Mouse (Mus musculus): ENCODE measurements around the gene Rgl2. TPM values are rescaled to one million over a fixed set of nuclear protein-coding genes. Genes with fewer than 3 reads are reported as not detected.

Rgl2 gene
- polyA plus RNA-seq, 1 experiment: 37.5 TPM

- Histone ChIP-seq H3K4me3 (ENCODE audit: low read depth, low read length) (peak overlapping the region; percentile 87), H3K9ac (ENCODE audit: low read depth, poor library complexity, severe bottlenecking) (peak overlapping the region; percentile 88), H3K27ac (ENCODE audit: insufficient read depth, low read length) (peak overlapping the region; percentile 56), H3K27me3 (ENCODE audit: control insufficient read depth, insufficient read depth, low read length, poor library complexity, severe bottlenecking) (no peaks in the 10 kb centered on the region), H3K4me1 (ENCODE audit: control insufficient read depth, insufficient read depth, low read length) (no peaks in the 10 kb centered on the region), H3K36me3 (ENCODE audit: control insufficient read depth, insufficient read depth, low read length, poor library complexity, severe bottlenecking) (peaks cover 34% of the 10 kb centered on the region), H3K9me3 (replicated peaks; ENCODE audit: control insufficient read depth, insufficient read depth, low read length, poor library complexity, severe bottlenecking) (no peaks in the 10 kb centered on the region)
- TF ChIP-seq CTCF (IDR thresholded peaks at IDR 0.05; ENCODE audit: low read depth, low read length): no peak
- no peak for TF ChIP-seq POLR2A (IDR thresholded peaks at IDR 0.05; ENCODE audit: insufficient read depth, low read length)
- no peak for TF ChIP-seq EP300 (IDR thresholded peaks at IDR 0.05; ENCODE audit: insufficient read depth, low read depth, low read length)
Observed at GRCm38 (mm10) chr17:33954646-33955554, 25.6 kb downstream of the Rgl2 start.

- Histone ChIP-seq H3K36me3 (ENCODE audit: control insufficient read depth, insufficient read depth, low read length, poor library complexity, severe bottlenecking) (peaks cover 34% of the 10 kb centered on the region), H3K4me1 (ENCODE audit: control insufficient read depth, insufficient read depth, low read length) (no peaks in the 10 kb centered on the region), H3K27me3 (ENCODE audit: control insufficient read depth, insufficient read depth, low read length, poor library complexity, severe bottlenecking) (no peaks in the 10 kb centered on the region), H3K9me3 (replicated peaks; ENCODE audit: control insufficient read depth, insufficient read depth, low read length, poor library complexity, severe bottlenecking) (no peaks in the 10 kb centered on the region), H3K27ac (ENCODE audit: insufficient read depth, low read length) (peak within 1 kb of the TSS; percentile 56), H3K9ac (ENCODE audit: low read depth, poor library complexity, severe bottlenecking) (peak within 1 kb of the TSS; percentile 88), H3K4me3 (ENCODE audit: low read depth, low read length) (peak within 1 kb of the TSS; percentile 87)
- TF ChIP-seq EP300 (IDR thresholded peaks at IDR 0.05; ENCODE audit: insufficient read depth, low read depth, low read length) (no peak), CTCF (IDR thresholded peaks at IDR 0.05; ENCODE audit: low read depth, low read length) (no peak), POLR2A (IDR thresholded peaks at IDR 0.05; ENCODE audit: insufficient read depth, low read length) (peak; percentile 95)
Observed at GRCm38 (mm10) chr17:33955555-33956214, 26.3 kb downstream of the Rgl2 start, which contains the start of the genes Vps52 and Rps18. Vps52 (plus strand) TSS chr17:33955812. Rps18 (minus strand) TSS chr17:33956001.

DNA sequence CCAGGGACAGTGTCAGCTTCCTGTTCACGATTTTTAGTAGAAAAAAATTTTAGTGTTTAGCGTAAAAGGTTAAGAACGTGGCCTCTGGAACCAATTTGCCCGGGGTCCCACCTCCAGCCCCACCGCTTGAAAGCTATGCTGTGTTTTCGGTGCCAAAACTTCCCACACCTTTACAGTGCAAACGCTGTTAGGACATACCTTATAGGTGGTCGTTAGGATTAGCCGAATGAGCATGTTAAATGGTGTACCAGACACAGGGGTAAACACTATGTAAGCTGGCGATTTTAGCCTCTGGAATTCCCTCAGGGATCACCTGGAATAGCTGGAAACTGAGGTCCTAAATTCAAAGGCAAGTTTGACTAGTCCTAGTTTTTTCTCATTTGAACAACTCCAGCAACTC is 27.0 kb downstream of the Rgl2 start:
- peak overlapping the region; percentile 85 for H3K4me3 ChIP-seq (ENCODE audit: low read depth, low read length)
- no peaks in the 10 kb centered on the region for H3K4me1 ChIP-seq (ENCODE audit: control insufficient read depth, insufficient read depth, low read length)
- no peaks in the 10 kb centered on the region for H3K9me3 ChIP-seq (replicated peaks; ENCODE audit: control insufficient read depth, insufficient read depth, low read length, poor library complexity, severe bottlenecking)
- no peak for TF ChIP-seq POLR2A (IDR thresholded peaks at IDR 0.05; ENCODE audit: insufficient read depth, low read length)
- TF ChIP-seq EP300 (IDR thresholded peaks at IDR 0.05; ENCODE audit: insufficient read depth, low read depth, low read length): no peak
- no peak for TF ChIP-seq CTCF (IDR thresholded peaks at IDR 0.05; ENCODE audit: low read depth, low read length)
- H3K27ac ChIP-seq (ENCODE audit: insufficient read depth, low read length): no peak overlapping the region
- H3K9ac ChIP-seq (ENCODE audit: low read depth, poor library complexity, severe bottlenecking): peak overlapping the region; percentile 65
- H3K36me3 ChIP-seq (ENCODE audit: control insufficient read depth, insufficient read depth, low read length, poor library complexity, severe bottlenecking): peaks cover 34% of the 10 kb centered on the region
- no peaks in the 10 kb centered on the region for H3K27me3 ChIP-seq (ENCODE audit: control insufficient read depth, insufficient read depth, low read length, poor library complexity, severe bottlenecking)

DNA sequence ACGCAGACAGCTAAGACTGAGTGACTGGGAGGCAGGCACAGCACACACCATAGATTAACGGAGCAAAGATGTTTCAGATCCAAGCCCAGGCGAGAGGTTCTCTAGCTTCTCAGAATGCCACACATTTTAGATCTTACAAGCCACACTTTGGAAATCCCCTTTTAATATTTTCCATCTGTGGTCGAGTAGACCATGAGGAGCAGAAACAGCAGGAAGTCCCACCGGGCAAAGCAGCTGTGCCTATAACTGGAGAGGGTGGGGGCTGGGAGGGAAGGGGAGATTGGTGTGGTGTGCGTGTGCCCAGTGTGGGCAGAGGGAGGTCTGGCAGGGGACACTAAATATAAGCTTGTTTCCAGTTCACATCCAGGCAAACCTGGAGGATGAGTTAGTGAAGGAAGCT is 28.1 kb downstream of the Rgl2 start:
- Histone ChIP-seq H3K4me1 (ENCODE audit: control insufficient read depth, insufficient read depth, low read length) (no peaks in the 10 kb centered on the region), H3K36me3 (ENCODE audit: control insufficient read depth, insufficient read depth, low read length, poor library complexity, severe bottlenecking) (peaks cover 27% of the 10 kb centered on the region), H3K4me3 (ENCODE audit: low read depth, low read length) (no peak overlapping the region), H3K27ac (ENCODE audit: insufficient read depth, low read length) (no peak overlapping the region), H3K27me3 (ENCODE audit: control insufficient read depth, insufficient read depth, low read length, poor library complexity, severe bottlenecking) (no peaks in the 10 kb centered on the region), H3K9ac (ENCODE audit: low read depth, poor library complexity, severe bottlenecking) (no peak overlapping the region), H3K9me3 (replicated peaks; ENCODE audit: control insufficient read depth, insufficient read depth, low read length, poor library complexity, severe bottlenecking) (no peaks in the 10 kb centered on the region)
- TF ChIP-seq POLR2A (IDR thresholded peaks at IDR 0.05; ENCODE audit: insufficient read depth, low read length) (no peak), EP300 (IDR thresholded peaks at IDR 0.05; ENCODE audit: insufficient read depth, low read depth, low read length) (no peak), CTCF (IDR thresholded peaks at IDR 0.05; ENCODE audit: low read depth, low read length) (no peak)

DNA sequence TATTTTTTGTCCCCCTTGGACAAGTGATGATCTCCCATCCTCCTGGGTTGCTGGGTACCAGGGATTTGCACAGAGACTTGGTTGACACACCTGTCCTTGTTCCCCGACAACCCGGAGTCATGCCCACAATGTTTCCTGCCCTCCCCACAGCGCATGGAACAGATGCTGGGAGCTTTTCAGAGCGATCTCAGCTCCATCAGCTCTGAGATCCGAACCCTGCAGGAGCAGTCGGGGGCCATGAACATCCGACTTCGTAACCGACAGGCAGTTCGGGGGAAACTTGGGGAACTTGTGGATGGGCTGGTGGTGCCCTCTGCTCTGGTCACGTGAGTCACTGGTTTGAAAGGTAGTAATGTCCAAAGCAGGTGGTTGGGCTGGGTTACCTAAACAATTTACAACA is 29.1 kb downstream of the Rgl2 start:
- Histone ChIP-seq H3K9ac (ENCODE audit: low read depth, poor library complexity, severe bottlenecking) (no peak overlapping the region), H3K27ac (ENCODE audit: insufficient read depth, low read length) (no peak overlapping the region), H3K36me3 (ENCODE audit: control insufficient read depth, insufficient read depth, low read length, poor library complexity, severe bottlenecking) (peaks cover 17% of the 10 kb centered on the region), H3K4me1 (ENCODE audit: control insufficient read depth, insufficient read depth, low read length) (no peaks in the 10 kb centered on the region), H3K9me3 (replicated peaks; ENCODE audit: control insufficient read depth, insufficient read depth, low read length, poor library complexity, severe bottlenecking) (no peaks in the 10 kb centered on the region), H3K4me3 (ENCODE audit: low read depth, low read length) (no peak overlapping the region), H3K27me3 (ENCODE audit: control insufficient read depth, insufficient read depth, low read length, poor library complexity, severe bottlenecking) (no peaks in the 10 kb centered on the region)
- no peak for TF ChIP-seq CTCF (IDR thresholded peaks at IDR 0.05; ENCODE audit: low read depth, low read length)
- TF ChIP-seq EP300 (IDR thresholded peaks at IDR 0.05; ENCODE audit: insufficient read depth, low read depth, low read length): no peak
- no peak for TF ChIP-seq POLR2A (IDR thresholded peaks at IDR 0.05; ENCODE audit: insufficient read depth, low read length)

Measured in ES-Bruce4 (cell line).